Mouse (Mus musculus) frontal cortex, adult 2 months (tissue): ENCODE measurements around the gene Taar7f. TPM values are rescaled to one million over a fixed set of nuclear protein-coding genes. Genes with fewer than 3 reads are reported as not detected.

Experiments used
- polyA plus RNA-seq: library from polyadenylated mRNA; depleted of rRNA; stranded (reverse); fragments of >200 nt; gene quantifications from 2 replicates; pipeline ENCODE4 v1.2.3, GENCODE M21; 2012; rRNA removed

Taar7f gene
- polyA plus RNA-seq, 1 experiment, result not detected

Other genes with a start within 250 kb of the Taar7f start
- 0.04 and 0.12 TPM in 2 replicates for gene Vnn3, start 198.0 kb upstream of the Taar7f start, polyA plus RNA-seq
- 0.50 and 0.61 TPM in 2 replicates for gene Vnn1, start 154.8 kb upstream of the Taar7f start, polyA plus RNA-seq
- not detected in 2 replicates for gene Taar1, start 129.2 kb upstream of the Taar7f start, polyA plus RNA-seq
- gene Taar2, start 110.9 kb upstream of the Taar7f start, polyA plus RNA-seq, result not detected in 2 replicates
- gene Taar3, start 100.0 kb upstream of the Taar7f start, polyA plus RNA-seq, result not detected in 2 replicates
- not detected in 2 replicates for gene Taar4, start 89.0 kb upstream of the Taar7f start, polyA plus RNA-seq
- gene Taar5, start 78.8 kb upstream of the Taar7f start, polyA plus RNA-seq, result not detected in 2 replicates
- not detected in 2 replicates for gene Taar6, start 63.9 kb upstream of the Taar7f start, polyA plus RNA-seq
- not detected in 2 replicates for gene Taar7a, start 56.0 kb upstream of the Taar7f start, polyA plus RNA-seq
- gene Taar7b, start 49.6 kb upstream of the Taar7f start, polyA plus RNA-seq, result not detected in 2 replicates
- gene Taar7d, start 22.3 kb upstream of the Taar7f start, polyA plus RNA-seq, result not detected in 2 replicates
- not detected in 2 replicates for gene Taar7e, start 11.9 kb upstream of the Taar7f start, polyA plus RNA-seq
- gene Taar8a, start 27.0 kb downstream of the Taar7f start, polyA plus RNA-seq, result not detected in 2 replicates
- gene Taar8b, start 42.8 kb downstream of the Taar7f start, polyA plus RNA-seq, result not detected in 2 replicates
- gene Taar8c, start 52.4 kb downstream of the Taar7f start, polyA plus RNA-seq, result not detected in 2 replicates
- gene Taar9, start 60.0 kb downstream of the Taar7f start, polyA plus RNA-seq, result not detected in 2 replicates
- 174 and 175 TPM in 2 replicates for gene Stx7, start 99.8 kb downstream of the Taar7f start, polyA plus RNA-seq
- 6.6 and 6.9 TPM in 2 replicates for gene Moxd1, start 174.0 kb downstream of the Taar7f start, polyA plus RNA-seq